Mouse (Mus musculus) forebrain, postnatal 0 days (tissue): ENCODE results near the gene Gm20422. TPM values are rescaled to one million over a fixed set of nuclear protein-coding genes. Genes with fewer than 3 reads are reported as not detected.

Source experiments
- ATAC-seq: fragments of 200-750 bp; cut with Nextera tagmentation; 2 replicates; pipeline ENCODE4 v1.8.0; 2017; ENCODE audit warnings: mild to moderate bottlenecking, moderate library complexity
- DNase-seq: peaks from one replicate; pipeline ENCODE4 v3.0.0-alpha.2; 2015
- H3K27ac ChIP-seq: fragments of 300-500 bp; sonication (generic); 2 replicates; pipeline ENCODE4 v1.5.1; 2014; ENCODE audit warnings: low read depth, mild to moderate bottlenecking, antibody characterized with exemption, low read length, moderate library complexity, mixed read lengths
- H3K27me3 ChIP-seq: fragments of 300-500 bp; sonication (generic); 2 replicates; pipeline ENCODE4 v1.6.1; 2014; ENCODE audit warnings: mild to moderate bottlenecking, low read length, mixed read lengths; ENCODE audit not compliant: insufficient read depth
- H3K36me3 ChIP-seq: fragments of 300-500 bp; sonication (generic); 2 replicates; pipeline ENCODE4 v1.6.1; 2014; ENCODE audit warnings: mild to moderate bottlenecking, moderate library complexity; ENCODE audit not compliant: insufficient read depth
- H3K4me1 ChIP-seq: fragments of 300-500 bp; sonication (generic); 2 replicates; pipeline ENCODE4 v1.6.1; 2014; ENCODE audit warnings: antibody characterized with exemption; ENCODE audit not compliant: insufficient read depth
- H3K4me2 ChIP-seq: fragments of 300-500 bp; sonication (generic); 2 replicates; pipeline ENCODE4 v1.6.1; 2014; ENCODE audit warnings: low read depth, mild to moderate bottlenecking, moderate library complexity
- H3K4me3 ChIP-seq: fragments of 300-500 bp; sonication (generic); 2 replicates; pipeline ENCODE4 v1.5.1; 2014; ENCODE audit warnings: low read depth, low read length, mixed read lengths
- H3K9ac ChIP-seq: fragments of 300-500 bp; sonication (generic); 2 replicates; pipeline ENCODE4 v1.6.1; 2014; ENCODE audit warnings: mild to moderate bottlenecking
- H3K9me3 ChIP-seq: fragments of 300-500 bp; sonication (generic); 2 replicates; pipeline ENCODE4 v1.6.1; 2016; ENCODE audit warnings: low read length
- CTCF ChIP-seq: sonication (generic); IDR thresholded peaks from 2 replicates; pipeline ENCODE4 v1.5.1; 2016; ENCODE audit warnings: antibody characterized with exemption, control low read depth, low read depth
- WGBS: fragments of 180-500 bp; shearing (Covaris S2); extraction: QIAGEN DNeasy Blood & Tissue Kit; methylation state at CpG from one replicate; pipeline ENCODE4 v1.1.7; 2014; 5-methylcytosine and 5-hydroxymethylcytosine counted together
- polyA plus RNA-seq: library from polyadenylated mRNA; unstranded; fragments of >200 nt; fragmentation: Nextera tagmentation; extraction: Ambion mirVana; gene quantifications from 2 replicates; pipeline ENCODE4 v1.2.1, GENCODE M21; 2015
- total RNA-seq: library from RNA; depleted of rRNA; stranded (reverse); fragments of >200 nt; gene quantifications from 2 replicates; pipeline ENCODE4 v1.2.3, GENCODE M21; 2014

The Gm20422 gene
- total and polyA plus RNA-seq, 2 experiments from 2014 or later: 0.33 to 3.5 TPM

DNA sequence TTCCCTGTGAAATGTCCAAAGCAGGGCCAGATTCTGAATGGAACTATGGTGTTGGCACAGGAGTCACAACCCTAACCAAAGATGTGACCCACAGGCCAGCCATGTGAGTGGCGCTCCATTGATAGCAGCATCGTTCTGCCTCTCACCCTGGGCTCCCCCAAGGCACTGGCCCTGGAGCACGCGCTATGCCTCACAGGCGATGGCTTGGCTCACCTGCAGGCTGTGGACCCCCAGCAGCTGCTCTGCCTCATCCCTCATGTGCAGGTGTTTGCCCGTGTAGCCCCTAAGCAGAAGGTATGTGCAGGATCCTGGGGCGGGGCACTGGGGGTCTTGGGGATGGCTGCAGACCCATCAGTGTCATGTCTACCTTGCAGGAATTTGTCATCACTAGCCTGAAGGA, 28.7 kb upstream of the Gm20422 start:
- no peak overlapping the region for H3K9ac ChIP-seq
- no peak for DNase-seq
- H3K27me3 ChIP-seq: no peaks in the 10 kb centered on the region
- H3K36me3 ChIP-seq: peaks cover 91% of the 10 kb centered on the region
- TF ChIP-seq CTCF: no peak
- H3K4me2 ChIP-seq: no peak overlapping the region
- no peak overlapping the region for H3K27ac ChIP-seq
- H3K4me3 ChIP-seq: no peak overlapping the region
- no peaks in the 10 kb centered on the region for H3K9me3 ChIP-seq
- WGBS: 94% methylated on average over 7 of the region's 7 CpGs
- H3K4me1 ChIP-seq: no peaks in the 10 kb centered on the region
- no peak for ATAC-seq

DNA sequence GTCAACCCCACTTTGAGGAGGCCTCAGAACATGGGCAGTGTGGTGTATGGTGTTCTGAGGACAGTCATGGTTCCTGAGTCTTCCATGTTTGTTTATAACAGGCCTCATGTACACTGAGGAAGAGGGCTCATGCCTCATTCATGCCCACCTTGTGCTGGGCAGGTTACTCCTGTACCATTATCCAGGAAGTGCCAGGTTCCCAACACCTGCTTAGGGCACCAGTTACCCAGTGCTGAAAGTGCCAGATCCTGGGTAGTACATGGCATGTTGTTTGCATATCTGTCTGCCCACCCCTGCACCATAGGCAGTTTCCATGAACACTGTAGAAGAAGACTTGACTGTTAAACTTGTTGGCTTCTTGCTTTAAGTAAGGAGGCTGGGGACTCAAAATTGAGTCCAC, 27.5 kb upstream of the Gm20422 start:
- Histone ChIP-seq H3K9ac (no peak overlapping the region), H3K9me3 (no peaks in the 10 kb centered on the region), H3K4me1 (no peaks in the 10 kb centered on the region), H3K36me3 (peaks cover 95% of the 10 kb centered on the region), H3K4me3 (no peak overlapping the region), H3K27me3 (no peaks in the 10 kb centered on the region), H3K27ac (no peak overlapping the region), H3K4me2 (no peak overlapping the region)
- no peak for DNase-seq
- TF ChIP-seq CTCF: no peak
- no peak for ATAC-seq

DNA sequence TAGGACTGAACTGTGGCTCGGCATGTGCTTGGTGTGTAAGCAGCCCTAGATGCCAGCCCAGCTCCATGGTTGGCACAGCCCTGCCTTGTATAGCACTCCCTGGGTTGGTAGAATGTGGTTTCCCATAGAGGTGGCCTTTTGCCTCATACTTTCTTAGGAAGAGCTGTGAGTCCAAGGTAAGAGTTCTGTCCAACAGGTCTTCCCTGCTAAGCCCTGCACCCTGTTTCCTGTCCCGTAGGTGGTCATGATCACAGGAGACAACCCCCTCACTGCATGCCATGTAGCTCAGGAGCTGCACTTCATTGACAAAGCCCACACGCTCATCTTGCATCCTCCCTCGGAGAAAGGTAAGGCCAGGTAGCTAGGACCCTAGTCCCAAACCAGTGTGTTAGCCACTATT, 27.1 kb upstream of the Gm20422 start:
- no peak overlapping the region for H3K4me2 ChIP-seq
- no peak overlapping the region for H3K27ac ChIP-seq
- H3K36me3 ChIP-seq: peaks cover 95% of the 10 kb centered on the region
- WGBS: 96% methylated on average over 4 of the region's 4 CpGs
- no peaks in the 10 kb centered on the region for H3K4me1 ChIP-seq
- ATAC-seq (no peak), DNase-seq (no peak)
- no peak overlapping the region for H3K9ac ChIP-seq
- no peaks in the 10 kb centered on the region for H3K27me3 ChIP-seq
- H3K9me3 ChIP-seq: no peaks in the 10 kb centered on the region
- no peak overlapping the region for H3K4me3 ChIP-seq
- TF ChIP-seq CTCF: no peak

DNA sequence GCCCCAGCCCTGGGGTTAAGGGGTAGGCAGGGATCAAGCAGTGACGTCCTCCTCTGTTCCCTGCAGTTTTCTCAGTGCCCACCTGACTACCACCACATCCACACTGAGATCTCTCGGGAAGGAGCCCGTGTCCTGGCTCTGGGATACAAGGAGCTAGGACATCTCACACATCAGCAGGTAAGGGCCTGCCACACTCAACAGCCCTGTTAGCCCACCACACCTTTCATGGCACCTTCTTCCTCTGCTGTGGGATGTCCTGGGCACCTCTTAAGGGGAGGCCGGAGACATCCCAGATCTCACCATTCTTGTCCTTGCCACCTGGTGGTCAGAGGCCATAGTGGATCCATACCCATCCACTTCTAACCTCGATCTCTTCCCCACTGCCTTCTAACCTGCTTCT, 25.3 kb upstream of the Gm20422 start:
- H3K4me1 ChIP-seq: no peaks in the 10 kb centered on the region
- no peak overlapping the region for H3K4me3 ChIP-seq
- no peak for TF ChIP-seq CTCF
- no peak overlapping the region for H3K4me2 ChIP-seq
- H3K27ac ChIP-seq: no peak overlapping the region
- ATAC-seq (no peak), DNase-seq (no peak)
- H3K27me3 ChIP-seq: no peaks in the 10 kb centered on the region
- H3K9ac ChIP-seq: no peak overlapping the region
- 92% methylated on average over 5 of the region's 5 CpGs for WGBS
- H3K9me3 ChIP-seq: no peaks in the 10 kb centered on the region
- peaks cover 95% of the 10 kb centered on the region for H3K36me3 ChIP-seq

DNA sequence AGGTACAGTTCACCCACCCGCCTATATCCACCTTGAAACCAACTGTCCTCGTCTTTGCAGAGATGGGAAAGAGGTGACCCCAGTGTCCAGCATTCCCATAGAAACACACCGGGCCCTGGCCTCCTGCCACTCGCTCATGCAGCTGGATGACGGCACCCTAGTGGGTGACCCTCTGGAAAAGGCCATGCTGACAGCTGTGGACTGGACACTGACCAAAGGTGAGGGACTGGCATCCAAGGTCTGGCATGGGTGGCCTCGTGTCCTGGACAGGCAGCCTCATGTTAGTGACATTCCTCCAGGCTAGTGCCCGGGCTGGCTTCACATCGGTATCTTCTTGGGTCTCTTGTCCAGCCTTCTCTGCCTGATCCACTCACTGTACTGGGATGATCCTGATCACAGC, 24.6 kb upstream of the Gm20422 start:
- no peak for DNase-seq
- no peak overlapping the region for H3K4me3 ChIP-seq
- H3K4me2 ChIP-seq: no peak overlapping the region
- H3K27ac ChIP-seq: no peak overlapping the region
- no peaks in the 10 kb centered on the region for H3K4me1 ChIP-seq
- H3K27me3 ChIP-seq: no peaks in the 10 kb centered on the region
- H3K9ac ChIP-seq: no peak overlapping the region
- TF ChIP-seq CTCF: no peak
- H3K36me3 ChIP-seq: peaks cover 97% of the 10 kb centered on the region
- H3K9me3 ChIP-seq: no peaks in the 10 kb centered on the region
- no peak for ATAC-seq
- 94% methylated on average over 8 of the region's 8 CpGs for WGBS

DNA sequence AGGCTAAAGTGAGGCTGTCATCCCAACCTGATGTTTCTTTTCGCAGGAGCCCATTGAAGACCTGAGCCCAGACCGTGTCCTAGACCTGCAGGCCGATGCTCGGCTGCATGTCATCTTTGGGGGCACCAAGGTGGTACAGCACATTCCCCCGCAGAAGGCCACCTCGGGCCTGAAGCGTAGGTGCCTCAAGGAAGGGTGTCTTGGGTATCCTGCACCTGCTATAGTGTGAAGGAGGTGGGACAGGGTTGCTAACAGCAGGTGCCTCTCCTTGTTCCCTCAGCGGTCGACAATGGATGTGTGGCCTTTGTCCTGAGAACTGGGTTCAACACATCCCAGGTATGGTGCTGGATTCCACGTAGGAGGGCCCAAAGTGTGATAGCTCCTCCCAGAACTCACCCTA, 23.0 kb upstream of the Gm20422 start:
- DNase-seq (no peak), ATAC-seq (no peak)
- Histone ChIP-seq H3K27ac (no peak overlapping the region), H3K4me1 (no peaks in the 10 kb centered on the region), H3K9ac (no peak overlapping the region), H3K9me3 (no peaks in the 10 kb centered on the region), H3K27me3 (no peaks in the 10 kb centered on the region), H3K4me3 (no peak overlapping the region), H3K4me2 (no peak overlapping the region), H3K36me3 (peaks cover 88% of the 10 kb centered on the region)
- 97% methylated on average over 10 of the region's 10 CpGs for WGBS
- TF ChIP-seq CTCF: no peak

DNA sequence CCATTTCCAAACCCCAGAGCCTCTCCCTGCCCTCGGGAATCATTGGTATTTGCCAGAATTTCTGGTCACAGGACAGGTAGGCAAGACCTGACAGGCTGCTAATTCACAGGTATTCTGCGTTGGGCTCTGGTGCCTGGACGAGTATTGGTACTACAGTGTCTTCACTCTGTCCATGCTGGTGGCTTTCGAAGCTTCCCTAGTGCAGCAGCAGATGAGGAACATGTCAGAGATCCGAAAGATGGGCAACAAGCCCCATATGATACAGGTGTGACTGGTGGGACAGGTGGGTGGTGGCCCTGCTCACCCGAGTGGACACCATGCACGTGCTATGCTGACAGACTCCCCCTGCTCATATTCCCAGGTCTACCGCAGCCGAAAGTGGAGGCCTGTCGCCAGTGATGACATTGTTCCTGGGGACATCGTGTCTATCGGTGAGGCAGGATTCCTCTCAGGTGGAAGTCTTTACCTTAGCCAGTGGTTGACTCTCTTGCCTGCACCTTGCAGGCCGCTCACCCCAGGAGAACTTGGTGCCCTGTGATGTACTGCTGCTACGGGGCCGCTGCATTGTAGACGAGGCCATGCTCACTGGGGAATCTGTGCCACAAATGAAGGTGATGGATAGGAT, 22.1 kb upstream of the Gm20422 start:
- peaks cover 8% of the 10 kb centered on the region; the same call in 1 of the 2 replicates for H3K4me1 ChIP-seq
- H3K4me2 ChIP-seq: no peak overlapping the region
- no peak overlapping the region for H3K9ac ChIP-seq
- H3K27ac ChIP-seq: no peak overlapping the region
- H3K9me3 ChIP-seq: no peaks in the 10 kb centered on the region
- H3K4me3 ChIP-seq: no peak overlapping the region
- no peak for TF ChIP-seq CTCF
- H3K36me3 ChIP-seq: peaks cover 80% of the 10 kb centered on the region
- ATAC-seq: no peak
- DNase-seq: no peak
- 95% methylated on average over 16 of the region's 16 CpGs for WGBS
- no peaks in the 10 kb centered on the region for H3K27me3 ChIP-seq

DNA sequence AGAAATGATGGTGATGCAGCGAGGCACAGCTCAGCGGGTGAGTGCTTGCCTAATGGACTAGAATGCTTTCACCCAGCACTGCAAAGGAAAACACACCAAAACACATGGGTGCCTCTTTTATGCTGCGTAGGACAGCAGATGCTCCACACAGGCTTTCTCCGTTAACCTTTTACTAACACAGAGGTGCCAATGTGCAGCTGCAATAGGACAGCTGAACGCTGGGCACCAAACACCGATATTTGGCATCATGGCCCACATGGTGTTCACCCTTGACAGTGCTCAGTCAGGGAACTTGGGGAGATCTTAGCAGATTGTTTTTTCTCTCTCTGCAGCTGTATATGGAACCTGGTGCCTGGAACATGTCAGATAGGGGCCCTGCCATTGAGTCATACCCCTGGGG, 20.2 kb upstream of the Gm20422 start:
- ATAC-seq (no peak), DNase-seq (no peak)
- no peak for TF ChIP-seq CTCF
- Histone ChIP-seq H3K4me3 (no peak overlapping the region), H3K27ac (no peak overlapping the region), H3K9ac (no peak overlapping the region), H3K4me2 (no peak overlapping the region), H3K36me3 (peaks cover 64% of the 10 kb centered on the region), H3K9me3 (no peaks in the 10 kb centered on the region), H3K4me1 (peaks cover 11% of the 10 kb centered on the region; the same call in 1 of the 2 replicates), H3K27me3 (no peaks in the 10 kb centered on the region)
- 93% methylated on average over 6 of the region's 6 CpGs for WGBS
